Comparison of ENCODE assay signal across 8 mouse cellular contexts in genomic region chr10:43581260-43581659, GRCm38 (mm10). TPM values are rescaled to one million over a fixed set of nuclear protein-coding genes. Genes with fewer than 3 reads are reported as not detected.
DNase-seq lines count a peak whose midpoint lies in the region; ATAC-seq and TF ChIP-seq lines count a peak whose summit lies in the region.

No protein-coding gene starts in this region.

- TF ChIP-seq POLR2A in kidney, adult 2 months (IDR thresholded peaks at IDR 0.05; ENCODE audit: low read depth, low read length), result no peak

- no peaks in the 10 kb centered on the region for H3K4me1 ChIP-seq in kidney, adult 2 months (ENCODE audit: control insufficient read depth, insufficient read depth, low read length)
- peaks cover 18% of the 10 kb centered on the region for H3K4me1 ChIP-seq in embryonic facial prominence, embryonic 10.5 days
- H3K4me1 ChIP-seq in hindbrain, postnatal 0 days (ENCODE audit: insufficient read depth, low read length), result 0 out of 2 replicates have a peak, but pooled peaks cover 3% of the 10 kb centered on the region
- H3K4me1 ChIP-seq in midbrain, embryonic 14.5 days (ENCODE audit: control insufficient read depth, insufficient read depth, low read length), result peaks cover 21% of the 10 kb centered on the region

- 0 out of 2 replicates have a peak overlapping the region, but pooled peaks have one; percentile 4 for H3K27ac ChIP-seq in kidney, adult 2 months (ENCODE audit: insufficient read depth, low read depth, low read length)
- peak overlapping the region; percentile 98 for H3K27ac ChIP-seq in embryonic facial prominence, embryonic 10.5 days (replicated peaks)
- H3K27ac ChIP-seq in hindbrain, postnatal 0 days, result peak overlapping the region; percentile 87
- peak overlapping the region; percentile 99 for H3K27ac ChIP-seq in midbrain, embryonic 14.5 days (replicated peaks; ENCODE audit: low read depth, low read length)

- WGBS in kidney, adult 2 months, result 58% methylated on average over 3 of the region's 3 CpGs
- 64% methylated on average over 3 of the region's 3 CpGs for WGBS in embryonic facial prominence, embryonic 10.5 days
- WGBS in hindbrain, postnatal 0 days, result 35% methylated on average over 3 of the region's 3 CpGs
- WGBS in midbrain, embryonic 14.5 days, result 18% methylated on average over 3 of the region's 3 CpGs

- H3K27me3 ChIP-seq in kidney, adult 2 months (replicated peaks; ENCODE audit: control insufficient read depth, insufficient read depth, low read length), result no peaks in the 10 kb centered on the region
- peaks cover 9% of the 10 kb centered on the region for H3K27me3 ChIP-seq in embryonic facial prominence, embryonic 10.5 days (replicated peaks; ENCODE audit: low read depth, poor library complexity, severe bottlenecking)
- H3K27me3 ChIP-seq in hindbrain, postnatal 0 days (ENCODE audit: insufficient read depth, low read length), result no peaks in the 10 kb centered on the region
- peaks cover 3% of the 10 kb centered on the region; the same call in 1 of the 2 replicates for H3K27me3 ChIP-seq in midbrain, embryonic 14.5 days (ENCODE audit: control insufficient read depth, insufficient read depth, low read length)

- H3K4me2 ChIP-seq in hindbrain, postnatal 0 days (ENCODE audit: low read depth, low read length), result peak overlapping the region; percentile 94
- H3K4me2 ChIP-seq in midbrain, embryonic 14.5 days (ENCODE audit: low read length), result peak overlapping the region; percentile 84

- ATAC-seq in hindbrain, postnatal 0 days, result no peak
- no peak for ATAC-seq in midbrain, embryonic 14.5 days (ENCODE audit: low FRiP score, low TSS enrichment)

- TF ChIP-seq CTCF in kidney, adult 2 months (conservative IDR thresholded peaks at IDR 0.05; ENCODE audit: insufficient read depth, insufficient read length, low read depth, low read length), result no peak
- TF ChIP-seq CTCF in hindbrain, postnatal 0 days (IDR thresholded peaks at IDR 0.05; ENCODE audit: low read depth), result no peak

- peak overlapping the region; percentile 45 for H3K4me3 ChIP-seq in kidney, adult 2 months (ENCODE audit: insufficient read depth, low read depth, low read length)
- H3K4me3 ChIP-seq in embryonic facial prominence, embryonic 10.5 days, result peak overlapping the region; percentile 87
- peak overlapping the region; percentile 62 for H3K4me3 ChIP-seq in hindbrain, postnatal 0 days (ENCODE audit: low read length)
- peak overlapping the region; percentile 84 for H3K4me3 ChIP-seq in midbrain, embryonic 14.5 days (replicated peaks; ENCODE audit: low read depth, low read length)

- DNase-seq in kidney, adult 2 months, result no peak
- DNase-seq in kidney, postnatal 36 days, result no peak
- no peak for DNase-seq in embryonic facial prominence, embryonic 10.5 days (ENCODE audit: low spot score)
- no peak for DNase-seq in hindbrain, postnatal 0 days (ENCODE audit: low spot score)
- DNase-seq in midbrain, embryonic 14.5 days, result peak; percentile 46
- DNase-seq in cerebellum, adult 8-10 months, result no peak
- no peak for DNase-seq in cerebellum, postnatal 14 days
- DNase-seq in thymus, postnatal 14 days, result no peak

- H3K9me3 ChIP-seq in embryonic facial prominence, embryonic 10.5 days, result no peaks in the 10 kb centered on the region
- no peaks in the 10 kb centered on the region for H3K9me3 ChIP-seq in hindbrain, postnatal 0 days (ENCODE audit: low read length)
- no peaks in the 10 kb centered on the region for H3K9me3 ChIP-seq in midbrain, embryonic 14.5 days (ENCODE audit: control insufficient read depth, low read length)

- peak overlapping the region; percentile 81 for H3K9ac ChIP-seq in hindbrain, postnatal 0 days (replicated peaks; ENCODE audit: low read length)
- peak overlapping the region; percentile 98 for H3K9ac ChIP-seq in midbrain, embryonic 14.5 days (replicated peaks; ENCODE audit: low read length)

- no peaks in the 10 kb centered on the region for H3K36me3 ChIP-seq in kidney, adult 2 months (ENCODE audit: control insufficient read depth, insufficient read depth, low read length)
- H3K36me3 ChIP-seq in embryonic facial prominence, embryonic 10.5 days (replicated peaks), result peaks cover 50% of the 10 kb centered on the region
- no peaks in the 10 kb centered on the region for H3K36me3 ChIP-seq in hindbrain, postnatal 0 days (ENCODE audit: insufficient read depth, low read length)
- peaks cover 32% of the 10 kb centered on the region for H3K36me3 ChIP-seq in midbrain, embryonic 14.5 days (ENCODE audit: control insufficient read depth, insufficient read depth, low read length)

RNA-seq across cellular contexts. Expression of gene Cd24a, which starts 3.2 kb away (rescaled TPM):
- polyA plus RNA-seq in kidney, adult 2 months (2012; rRNA removed), result 184 and 186 TPM in 2 replicates
- polyA plus RNA-seq in embryonic facial prominence, embryonic 10.5 days (2016; fragmentation: Nextera tagmentation; extraction: Ambion mirVana), result 362 and 367 TPM in 2 replicates
- total RNA-seq in hindbrain, postnatal 0 days (2014; rRNA removed), result 322 and 324 TPM in 2 replicates
- polyA plus RNA-seq in hindbrain, postnatal 0 days (2015; fragmentation: Nextera tagmentation; extraction: Ambion mirVana), result 258 and 286 TPM in 2 replicates
- 1,113 and 1,163 TPM in 2 replicates for polyA plus RNA-seq in midbrain, embryonic 14.5 days (2014; fragmentation: Nextera tagmentation; extraction: Ambion mirVana)

RNA-seq across cellular contexts. Expression of gene 1700021F05Rik, which starts 40.5 kb away (rescaled TPM):
- polyA plus RNA-seq in kidney, adult 2 months (2012; rRNA removed), result 13.3 and 19.6 TPM in 2 replicates
- polyA plus RNA-seq in embryonic facial prominence, embryonic 10.5 days (2016; fragmentation: Nextera tagmentation; extraction: Ambion mirVana), result 60.1 and 66.2 TPM in 2 replicates
- total RNA-seq in hindbrain, postnatal 0 days (2014; rRNA removed), result 17.7 and 19.6 TPM in 2 replicates
- polyA plus RNA-seq in hindbrain, postnatal 0 days (2015; fragmentation: Nextera tagmentation; extraction: Ambion mirVana), result 77.1 and 80.3 TPM in 2 replicates
- 67.8 and 69.6 TPM in 2 replicates for polyA plus RNA-seq in midbrain, embryonic 14.5 days (2014; fragmentation: Nextera tagmentation; extraction: Ambion mirVana)

RNA-seq across cellular contexts. Expression of gene Gm9803, which starts 57.4 kb away (rescaled TPM):
- 74.5 and 91.3 TPM in 2 replicates for polyA plus RNA-seq in kidney, adult 2 months (2012; rRNA removed)
- polyA plus RNA-seq in embryonic facial prominence, embryonic 10.5 days (2016; fragmentation: Nextera tagmentation; extraction: Ambion mirVana), result 13.9 and 14.3 TPM in 2 replicates
- 6.3 and 30.1 TPM in 2 replicates for total RNA-seq in hindbrain, postnatal 0 days (2014; rRNA removed)
- 18.1 and 18.9 TPM in 2 replicates for polyA plus RNA-seq in hindbrain, postnatal 0 days (2015; fragmentation: Nextera tagmentation; extraction: Ambion mirVana)
- polyA plus RNA-seq in midbrain, embryonic 14.5 days (2014; fragmentation: Nextera tagmentation; extraction: Ambion mirVana), result 11.6 and 18.4 TPM in 2 replicates

Comparison
In these comparisons a context has a peak if more than half of its experiments do, and no peak if none do; other contexts are left out.
1. H3K27ac ChIP-seq: peak in every context shown above with its lines; median percentile 99 in midbrain, embryonic 14.5 days; 98 in embryonic facial prominence, embryonic 10.5 days; 87 in hindbrain, postnatal 0 days; 4 in kidney, adult 2 months.